ENCODE assay signal across 25 mouse cellular contexts in genomic region chr6:142602772-142603171, GRCm38 (mm10). TPM values are rescaled to one million over a fixed set of nuclear protein-coding genes. Genes with fewer than 3 reads are reported as not detected.
A peak's percentile ranks its signal among the peaks of the same experiment; 100 is the strongest.
DNase-seq lines count a peak whose midpoint lies in the region; TF ChIP-seq lines count a peak whose summit lies in the region.
"Had no signal": no experiment of that assay in that cellular context is flagged by ENCODE, and none has a peak within 500 bp of the region (broad histone marks: within the 10 kb centered on the region; RNA-seq: fewer than 3 reads in every experiment).

No protein-coding gene starts in this region.

- H3K4me1 ChIP-seq in ES-E14 (ENCODE audit: control insufficient read depth in 2 of 2, insufficient read depth in 2 of 2, low read length in 2 of 2, poor library complexity in 1 of 2) = peaks cover 4 to 16% of the 10 kb centered on the region in 2 experiments; a peak in 2 of 4 replicates
- H3K4me1 ChIP-seq: embryonic facial prominence, embryonic 13.5 days; embryonic facial prominence, embryonic 15.5 days; forebrain, embryonic 12.5 days had no signal

- H3K27ac ChIP-seq in ES-E14 (ENCODE audit: insufficient read depth, low read depth, low read length, poor library complexity, severe bottlenecking) = no peak overlapping the region
- H3K27ac ChIP-seq: embryonic facial prominence, embryonic 13.5 days; embryonic facial prominence, embryonic 15.5 days; forebrain, embryonic 10.5 days; forebrain, embryonic 12.5 days had no signal

- DNase-seq in heart, adult 11 months = peak; percentile 74
- DNase-seq in heart, adult 18-20 months = no peak
- peak; percentile 11 for DNase-seq in ES-E14 (ENCODE audit: low read depth, low spot score)
- DNase-seq in ZHBTc4 (ENCODE audit: low read depth, low spot score) = peak; percentile 64
- DNase-seq in gastrocnemius, postnatal 25 days = no peak
- DNase-seq in spleen, postnatal 14 days (ENCODE audit: low spot score in 2 of 2) = no peak
- DNase-seq: adrenal gland, adult 2 months; adrenal gland, postnatal 10 days; adrenal gland, postnatal 25 days; B cell, adult 2 months; cerebellum, adult 11 months; cerebellum, adult 18-20 months; cerebellum, adult 8-10 months; cerebellum, adult 9-11 months; cerebellum, postnatal 14 days; cerebellum, postnatal 36 days; embryo, embryonic 11 days had no signal

- no peaks in the 10 kb centered on the region for H3K36me3 ChIP-seq in ES-E14 (ENCODE audit: control insufficient read depth, insufficient read depth, low read length, poor library complexity, severe bottlenecking)
- H3K36me3 ChIP-seq: embryonic facial prominence, embryonic 13.5 days; embryonic facial prominence, embryonic 15.5 days; forebrain, embryonic 10.5 days; forebrain, embryonic 12.5 days had no signal

- H3K9me3 ChIP-seq in ES-E14 (ENCODE audit: control insufficient read depth, insufficient read depth, low read depth, low read length) = no peaks in the 10 kb centered on the region
- H3K9me3 ChIP-seq: embryonic facial prominence, embryonic 13.5 days; embryonic facial prominence, embryonic 15.5 days; forebrain, embryonic 10.5 days; forebrain, embryonic 12.5 days had no signal

- H3K4me3 ChIP-seq in ES-E14 (ENCODE audit: insufficient read depth in 1 of 2, low read depth in 1 of 2, low read length in 2 of 2, poor library complexity in 1 of 2, severe bottlenecking in 1 of 2) = no peak overlapping the region
- H3K4me3 ChIP-seq: embryonic facial prominence, embryonic 13.5 days; embryonic facial prominence, embryonic 15.5 days; erythroblast, embryonic 14.5 days; forebrain, embryonic 10.5 days; forebrain, embryonic 12.5 days had no signal

- no peak overlapping the region for H3K9ac ChIP-seq in ES-E14 (ENCODE audit: insufficient read depth, low read depth, low read length, poor library complexity, severe bottlenecking)
- H3K9ac ChIP-seq: embryonic facial prominence, embryonic 13.5 days; embryonic facial prominence, embryonic 15.5 days; forebrain, embryonic 12.5 days had no signal

- in situ Hi-C loops in ES-E14 (cut with MboI; ENCODE audit: low sequenced_read_pairs in 2 of 2, unreplicated experiment in 2 of 2) = no loop called here

TF ChIP-seq in ES-E14, 5 proteins besides CTCF, POLR2A, EP300 and RAD21:
- no peak for TF ChIP-seq ZC3H11A (IDR thresholded peaks at IDR 0.05; ENCODE audit: borderline replicate concordance, low read depth, low read length)
- TF ChIP-seq ZNF384 (IDR thresholded peaks at IDR 0.05; ENCODE audit: low read depth, low read length) = no peak
- no peak for TF ChIP-seq HCFC1 (IDR thresholded peaks at IDR 0.05; ENCODE audit: borderline replicate concordance, insufficient read depth, low read length)
- no peak for TF ChIP-seq MAFK (IDR thresholded peaks at IDR 0.05; ENCODE audit: insufficient read depth, low read depth, low read length)
- no peak for TF ChIP-seq CHD2 (IDR thresholded peaks at IDR 0.05; ENCODE audit: low read depth, low read length)

RNA-seq across cellular contexts. Expression of gene Kcnj8, which starts 31.4 kb away (rescaled TPM):
- total RNA-seq in heart, adult 18-20 months (2021) = 10 to 100 TPM; 15.8 to 19.6 TPM
- 0.26 and 0.58 TPM in 2 replicates for total RNA-seq in ES-E14 (2012; rRNA removed)
- total RNA-seq in gastrocnemius, postnatal 25 days (2021) = 1 to 10 TPM; 8.2 to 8.8 TPM
- total RNA-seq: CH12.LX; common myeloid progenitor, adult 5-6 weeks; MEL had no signal

Comparison
In these comparisons a context has a peak if more than half of its experiments do, and no peak if none do; other contexts are left out.
1. DNase-seq: peak in heart, adult 11 months (single experiment), ES-E14 (single experiment) and ZHBTc4 (single experiment); none in heart, adult 18-20 months (0 of 2), gastrocnemius, postnatal 25 days (single experiment) and spleen, postnatal 14 days (0 of 2).